Mouse (Mus musculus) forebrain, embryonic 13.5 days (tissue): ENCODE results near the gene Ddx20. TPM values are rescaled to one million over a fixed set of nuclear protein-coding genes. Genes with fewer than 3 reads are reported as not detected.
"Not testable (repeated sequence)": the region's sequence is repeated elsewhere in the genome, so short reads cannot be mapped to it uniquely, and the experiment has no call there.

Experiments used
- ATAC-seq: fragments of 200-750 bp; cut with Nextera tagmentation; 2 replicates; pipeline ENCODE4 v1.8.0; 2017
- H3K27ac ChIP-seq: fragments of 300-500 bp; sonication (generic); 2 replicates; pipeline ENCODE4 v1.5.1; 2015; ENCODE audit warnings: inconsistent platforms, mild to moderate bottlenecking, moderate library complexity
- H3K27me3 ChIP-seq: fragments of 300-500 bp; sonication (generic); 2 replicates; pipeline ENCODE4 v1.6.1; 2015; ENCODE audit warnings: mild to moderate bottlenecking, inconsistent platforms
- H3K36me3 ChIP-seq: fragments of 300-500 bp; sonication (generic); 2 replicates; pipeline ENCODE4 v1.6.1; 2015; ENCODE audit warnings: mild to moderate bottlenecking, inconsistent platforms; ENCODE audit not compliant: poor library complexity, severe bottlenecking
- H3K4me1 ChIP-seq: fragments of 300-500 bp; sonication (generic); 2 replicates; pipeline ENCODE4 v1.6.1; 2015; ENCODE audit warnings: inconsistent platforms
- H3K4me2 ChIP-seq: fragments of 300-500 bp; sonication (generic); 2 replicates; pipeline ENCODE4 v1.6.1; 2015; ENCODE audit warnings: inconsistent platforms, mild to moderate bottlenecking, moderate library complexity
- H3K4me3 ChIP-seq: fragments of 300-500 bp; sonication (generic); 2 replicates; pipeline ENCODE4 v1.5.1; 2015; ENCODE audit warnings: mild to moderate bottlenecking, inconsistent platforms
- H3K9ac ChIP-seq: fragments of 300-500 bp; sonication (generic); 2 replicates; pipeline ENCODE4 v1.6.1; 2015; ENCODE audit warnings: mild to moderate bottlenecking, inconsistent platforms
- H3K9me3 ChIP-seq: fragments of 300-500 bp; sonication (generic); replicated peaks from 2 replicates; pipeline ENCODE4 v1.6.1; 2016; ENCODE audit warnings: inconsistent platforms
- WGBS: fragments of 180-500 bp; shearing (Covaris S2); methylation state at CpG from one replicate; pipeline ENCODE4 v1.1.7; 2015; 5-methylcytosine and 5-hydroxymethylcytosine counted together
- polyA plus RNA-seq: library from polyadenylated mRNA; unstranded; fragments of >200 nt; fragmentation: Nextera tagmentation; extraction: Ambion mirVana; gene quantifications from 2 replicates; pipeline ENCODE4 v1.2.1, GENCODE M21; 2015

The Ddx20 gene
- polyA plus RNA-seq, 1 experiment from 2014 or later: 36.2 TPM

GRCm38 (mm10) chr3:105704031-105705008, 16.9 kb upstream of the Ddx20 start, which contains the start of gene Inka2:
Gene Inka2 (plus strand): TSS chr3:105704599.
- no peaks in the 10 kb centered on the region for H3K9me3 ChIP-seq
- WGBS: 2% methylated on average over 37 of the region's 43 CpGs
- peaks cover 34% of the 10 kb centered on the region for H3K4me1 ChIP-seq
- H3K27ac ChIP-seq: peak within 1 kb of the TSS; percentile 54; the same call in 1 of the 2 replicates
- peak within 1 kb of the TSS; percentile 59 for H3K4me3 ChIP-seq
- peaks cover 27% of the 10 kb centered on the region for H3K27me3 ChIP-seq
- peak within 1 kb of the TSS; percentile 74 for H3K9ac ChIP-seq
- peak; percentile 98 for ATAC-seq
- H3K4me2 ChIP-seq: peak within 1 kb of the TSS; percentile 99
- H3K36me3 ChIP-seq: no peaks in the 10 kb centered on the region

GRCm38 (mm10) chr3:105703571-105703970, 16.2 kb upstream of the Ddx20 start:
- Histone ChIP-seq H3K27ac (no peak overlapping the region), H3K4me3 (no peak overlapping the region), H3K4me2 (peak overlapping the region; percentile 99; the same call in 1 of the 2 replicates), H3K4me1 (peaks cover 40% of the 10 kb centered on the region), H3K36me3 (no peaks in the 10 kb centered on the region), H3K9me3 (no peaks in the 10 kb centered on the region), H3K27me3 (peaks cover 27% of the 10 kb centered on the region), H3K9ac (no peak overlapping the region)
- no peak for ATAC-seq
- 42% methylated on average over 6 of the region's 6 CpGs for WGBS

GRCm38 (mm10) chr3:105701399-105701798, 14.0 kb upstream of the Ddx20 start:
- H3K9ac ChIP-seq: no peak overlapping the region
- H3K4me3 ChIP-seq: no peak overlapping the region
- ATAC-seq: no peak
- H3K4me1 ChIP-seq: peaks cover 36% of the 10 kb centered on the region
- WGBS: 63% methylated on average over 5 of the region's 5 CpGs
- no peaks in the 10 kb centered on the region for H3K9me3 ChIP-seq
- H3K36me3 ChIP-seq: no peaks in the 10 kb centered on the region
- no peak overlapping the region for H3K4me2 ChIP-seq
- H3K27ac ChIP-seq: no peak overlapping the region
- H3K27me3 ChIP-seq: peaks cover 19% of the 10 kb centered on the region

GRCm38 (mm10) chr3:105700786-105701185, 13.4 kb upstream of the Ddx20 start:
- ATAC-seq, H3K36me3 ChIP-seq, H3K9ac ChIP-seq, H3K4me3 ChIP-seq, H3K4me2 ChIP-seq, H3K9me3 ChIP-seq, H3K27ac ChIP-seq: not testable (repeated sequence)
- Histone ChIP-seq H3K27me3 (peaks cover 14% of the 10 kb centered on the region), H3K4me1 (peaks cover 36% of the 10 kb centered on the region)
- WGBS: 58% methylated on average over 1 of the region's 1 CpGs

- no peak for ATAC-seq
- 49% methylated on average over 3 of the region's 3 CpGs for WGBS
- peaks cover 12% of the 10 kb centered on the region for H3K27me3 ChIP-seq
Observed at GRCm38 (mm10) chr3:105699241-105699933, 12.0 kb upstream of the Ddx20 start.

GRCm38 (mm10) chr3:105698311-105698710, 10.9 kb upstream of the Ddx20 start:
- no peak overlapping the region for H3K9ac ChIP-seq
- H3K4me3 ChIP-seq: no peak overlapping the region
- no peak for ATAC-seq
- 73% methylated on average over 1 of the region's 1 CpGs for WGBS
- no peak overlapping the region for H3K27ac ChIP-seq
- no peak overlapping the region for H3K4me2 ChIP-seq
- no peaks in the 10 kb centered on the region for H3K36me3 ChIP-seq
- no peaks in the 10 kb centered on the region for H3K9me3 ChIP-seq
- H3K4me1 ChIP-seq: peaks cover 26% of the 10 kb centered on the region
- peaks cover 9% of the 10 kb centered on the region for H3K27me3 ChIP-seq

More at GRCm38 (mm10) chr3:105699241-105699933, 12.0 kb upstream of the Ddx20 start:
- peaks cover 31% of the 10 kb centered on the region for H3K4me1 ChIP-seq
- H3K36me3 ChIP-seq: no peaks in the 10 kb centered on the region
- no peak overlapping the region for H3K4me2 ChIP-seq
- no peak overlapping the region for H3K4me3 ChIP-seq
- no peak overlapping the region for H3K9ac ChIP-seq
- no peak overlapping the region; the same call in 1 of the 2 replicates for H3K27ac ChIP-seq
- H3K9me3 ChIP-seq: no peaks in the 10 kb centered on the region

- WGBS: 69% methylated on average over 5 of the region's 5 CpGs
- H3K4me2 ChIP-seq: no peak overlapping the region
- H3K4me3 ChIP-seq: no peak overlapping the region
- H3K9ac ChIP-seq: no peak overlapping the region
- ATAC-seq: peak; percentile 52; the same call in 1 of the 2 replicates
- H3K36me3 ChIP-seq: no peaks in the 10 kb centered on the region
- peaks cover 26% of the 10 kb centered on the region for H3K4me1 ChIP-seq
- peaks cover 5% of the 10 kb centered on the region; the same call in 1 of the 2 replicates for H3K27me3 ChIP-seq
- no peak overlapping the region for H3K27ac ChIP-seq
- H3K9me3 ChIP-seq: no peaks in the 10 kb centered on the region
Observed at GRCm38 (mm10) chr3:105697148-105697441, 9.7 kb upstream of the Ddx20 start.

GRCm38 (mm10) chr3:105696387-105697147, 9.2 kb upstream of the Ddx20 start:
- no peaks in the 10 kb centered on the region for H3K36me3 ChIP-seq
- H3K4me1 ChIP-seq: peaks cover 26% of the 10 kb centered on the region
- H3K27ac ChIP-seq: peak overlapping the region; percentile 58
- H3K27me3 ChIP-seq: no peaks in the 10 kb centered on the region
- H3K4me2 ChIP-seq: peak overlapping the region; percentile 44
- peak overlapping the region; percentile 59 for H3K9ac ChIP-seq
- no peak for ATAC-seq
- H3K4me3 ChIP-seq: no peak overlapping the region
- WGBS: 52% methylated on average over 17 of the region's 17 CpGs
- no peaks in the 10 kb centered on the region for H3K9me3 ChIP-seq

GRCm38 (mm10) chr3:105695476-105696386, 8.4 kb upstream of the Ddx20 start:
- Histone ChIP-seq H3K9ac (peak overlapping the region; percentile 59), H3K4me2 (peak overlapping the region; percentile 44), H3K27me3 (no peaks in the 10 kb centered on the region), H3K36me3 (no peaks in the 10 kb centered on the region), H3K4me1 (peaks cover 26% of the 10 kb centered on the region), H3K4me3 (0 out of 2 replicates have a peak overlapping the region, but pooled peaks have one; percentile 1), H3K27ac (peak overlapping the region; percentile 58), H3K9me3 (no peaks in the 10 kb centered on the region)
- ATAC-seq: peak; percentile 61
- WGBS: 26% methylated on average over 20 of the region's 20 CpGs

GRCm38 (mm10) chr3:105693327-105694080, 6.1 kb upstream of the Ddx20 start:
- no peaks in the 10 kb centered on the region for H3K36me3 ChIP-seq

More at GRCm38 (mm10) chr3:105693327-105694080, 6.1 kb upstream of the Ddx20 start:
- H3K27ac ChIP-seq: no peak overlapping the region
- H3K4me3 ChIP-seq: no peak overlapping the region
- H3K27me3 ChIP-seq: no peaks in the 10 kb centered on the region
- 79% methylated on average over 14 of the region's 14 CpGs for WGBS
- no peak overlapping the region for H3K4me2 ChIP-seq
- no peak for ATAC-seq
- H3K9me3 ChIP-seq: no peaks in the 10 kb centered on the region
- H3K4me1 ChIP-seq: peaks cover 20% of the 10 kb centered on the region
- H3K9ac ChIP-seq: no peak overlapping the region
